Comparison of ENCODE assay signal across 10 mouse cellular contexts in genomic region chrX:159744035-159744434, GRCm38 (mm10).
DNase-seq lines count a peak whose midpoint lies in the region; ATAC-seq and TF ChIP-seq lines count a peak whose summit lies in the region.
"Had no signal": no experiment of that assay in that cellular context is flagged by ENCODE, and none has a peak within 500 bp of the region (broad histone marks: within the 10 kb centered on the region; RNA-seq: fewer than 3 reads in every experiment).

No protein-coding gene starts in this region.

- DNase-seq in hindbrain, embryonic 10.5 days (ENCODE audit: low spot score): no peak
- peak; percentile 6 for DNase-seq in right cerebral cortex, postnatal 14 days
- DNase-seq in right cerebral cortex, postnatal 36 days (ENCODE audit: low spot score in 2 of 2): no peak
- peak; percentile 46 for DNase-seq in gastrocnemius, postnatal 25 days
- DNase-seq in layer of hippocampus, postnatal 14 days (ENCODE audit: low spot score in 2 of 2): no peak
- DNase-seq: kidney, adult 18-20 months had no signal

- no peak for TF ChIP-seq POLR2A in myocyte (IDR thresholded peaks at IDR 0.05; ENCODE audit: insufficient read length, low read depth)

- no peaks in the 10 kb centered on the region for H3K9me3 ChIP-seq in hindbrain, embryonic 15.5 days
- H3K9me3 ChIP-seq in hindbrain, embryonic 10.5 days: no peaks in the 10 kb centered on the region
- H3K9me3 ChIP-seq: midbrain, embryonic 12.5 days had no signal

- H3K27me3 ChIP-seq in hindbrain, embryonic 15.5 days: peaks cover 4% of the 10 kb centered on the region; the same call in 1 of the 2 replicates
- peaks cover 59% of the 10 kb centered on the region for H3K27me3 ChIP-seq in hindbrain, embryonic 10.5 days (ENCODE audit: insufficient read depth, poor library complexity, severe bottlenecking)
- H3K27me3 ChIP-seq in myocyte (ENCODE audit: control insufficient read depth, insufficient read depth, insufficient read length): no peaks in the 10 kb centered on the region

- H3ac ChIP-seq in myocyte (ENCODE audit: control insufficient read depth, insufficient read length): no peak overlapping the region

- no peak overlapping the region for H3K4me3 ChIP-seq in hindbrain, embryonic 15.5 days
- no peak overlapping the region for H3K4me3 ChIP-seq in hindbrain, embryonic 10.5 days
- H3K4me3 ChIP-seq in myocyte: no peak overlapping the region
- H3K4me3 ChIP-seq: erythroblast, embryonic 14.5 days; midbrain, embryonic 12.5 days had no signal

- no peaks in the 10 kb centered on the region for H3K36me3 ChIP-seq in hindbrain, embryonic 15.5 days
- H3K36me3 ChIP-seq in hindbrain, embryonic 10.5 days: no peaks in the 10 kb centered on the region
- H3K36me3 ChIP-seq in myocyte (ENCODE audit: control insufficient read depth, insufficient read depth): no peaks in the 10 kb centered on the region
- H3K36me3 ChIP-seq: midbrain, embryonic 12.5 days had no signal

- H3K4me2 ChIP-seq in hindbrain, embryonic 15.5 days: no peak overlapping the region
- peak overlapping the region; percentile 58 for H3K4me2 ChIP-seq in myocyte (ENCODE audit: low read depth)
- H3K4me2 ChIP-seq: midbrain, embryonic 12.5 days had no signal

- peaks cover 29% of the 10 kb centered on the region for H3K79me2 ChIP-seq in myocyte (ENCODE audit: control insufficient read depth, insufficient read depth)

- H3K4me1 ChIP-seq in hindbrain, embryonic 15.5 days (replicated peaks): 0 out of 2 replicates have a peak, but pooled peaks cover 5% of the 10 kb centered on the region
- peaks cover 10% of the 10 kb centered on the region; the same call in 1 of the 2 replicates for H3K4me1 ChIP-seq in hindbrain, embryonic 10.5 days (replicated peaks)
- H3K4me1 ChIP-seq: midbrain, embryonic 12.5 days had no signal

- WGBS in hindbrain, embryonic 15.5 days: 43% methylated on average over 5 of the region's 5 CpGs
- 70% methylated on average over 5 of the region's 5 CpGs for WGBS in hindbrain, embryonic 10.5 days

- peak; percentile 72; the same call in 1 of the 2 replicates for ATAC-seq in hindbrain, embryonic 15.5 days (ENCODE audit: low FRiP score, low read depth)

- no peak overlapping the region for H3K9ac ChIP-seq in hindbrain, embryonic 15.5 days
- H3K9ac ChIP-seq: midbrain, embryonic 12.5 days had no signal

- no peak overlapping the region for H3K27ac ChIP-seq in hindbrain, embryonic 15.5 days (replicated peaks)
- no peak overlapping the region for H3K27ac ChIP-seq in hindbrain, embryonic 10.5 days
- H3K27ac ChIP-seq: midbrain, embryonic 12.5 days had no signal

TF ChIP-seq in myocyte, 11 proteins besides CTCF, POLR2A, EP300 and RAD21:
- TF ChIP-seq SRF (IDR thresholded peaks at IDR 0.05; ENCODE audit: control insufficient read depth, insufficient read length, low read depth) (no peak), MYOD1 (IDR thresholded peaks at IDR 0.05; ENCODE audit: control insufficient read depth in 1 of 3, insufficient read length in 2 of 3, low read depth in 2 of 3) (peak in 2 of 3 experiments; percentile 64 to 79), MYOG (IDR thresholded peaks at IDR 0.05; ENCODE audit: control insufficient read depth in 1 of 3, insufficient read depth in 1 of 3, insufficient read length in 2 of 3, low read depth in 2 of 3) (peak in 2 of 3 experiments; percentile 6 to 84)

Comparison
In these comparisons a context has a peak if more than half of its experiments do, and no peak if none do; other contexts are left out.
1. DNase-seq: peak in right cerebral cortex, postnatal 14 days (single experiment) and gastrocnemius, postnatal 25 days (single experiment); none in hindbrain, embryonic 10.5 days (single experiment), right cerebral cortex, postnatal 36 days (0 of 2) and layer of hippocampus, postnatal 14 days (0 of 2).